Mouse (Mus musculus) brain, adult 2 months (tissue): ENCODE data around the gene Kifap3.

ENCODE experiments used
- DNase-seq: peaks from one replicate; pipeline ENCODE4 v3.0.0; 2011; ENCODE audit warnings: low read depth, low spot score

Kifap3 gene

DNA sequence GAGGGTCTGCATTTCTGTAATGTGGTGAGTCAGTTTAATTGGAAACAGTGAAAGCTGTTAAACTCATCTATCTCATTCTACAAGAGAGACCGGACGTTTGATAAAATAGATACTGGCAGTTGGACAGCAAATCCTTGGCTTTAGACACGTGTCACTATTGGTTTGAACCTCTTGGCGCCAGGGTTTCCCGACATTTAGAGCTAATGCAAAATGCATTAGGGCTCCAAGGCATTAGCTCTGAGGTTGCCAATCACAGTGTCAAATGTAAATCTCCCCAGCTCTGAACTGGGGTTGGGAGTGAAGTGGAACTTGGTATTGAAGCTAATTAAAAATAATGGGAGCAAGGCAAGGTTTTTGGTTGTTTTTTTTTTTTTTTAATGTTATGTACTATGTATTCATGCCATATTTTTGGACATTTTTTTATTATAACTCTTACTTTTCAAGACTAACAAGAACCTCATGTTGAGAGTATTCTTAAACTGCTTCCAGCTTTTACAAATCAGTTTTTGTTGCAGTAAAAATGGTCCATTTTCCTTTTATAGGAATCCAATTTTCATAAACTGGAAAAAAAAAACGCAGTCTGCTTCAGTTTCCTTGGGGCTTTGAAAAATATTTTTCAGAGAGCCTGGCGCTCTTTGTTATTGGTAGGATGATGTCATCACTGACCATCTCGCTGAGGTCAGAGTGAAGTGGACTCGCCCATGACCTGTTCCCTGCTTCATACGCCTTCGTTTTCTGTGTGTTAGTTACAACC lies 114.6 kb downstream of the Kifap3 start:
- DNase-seq, result no peak

DNA sequence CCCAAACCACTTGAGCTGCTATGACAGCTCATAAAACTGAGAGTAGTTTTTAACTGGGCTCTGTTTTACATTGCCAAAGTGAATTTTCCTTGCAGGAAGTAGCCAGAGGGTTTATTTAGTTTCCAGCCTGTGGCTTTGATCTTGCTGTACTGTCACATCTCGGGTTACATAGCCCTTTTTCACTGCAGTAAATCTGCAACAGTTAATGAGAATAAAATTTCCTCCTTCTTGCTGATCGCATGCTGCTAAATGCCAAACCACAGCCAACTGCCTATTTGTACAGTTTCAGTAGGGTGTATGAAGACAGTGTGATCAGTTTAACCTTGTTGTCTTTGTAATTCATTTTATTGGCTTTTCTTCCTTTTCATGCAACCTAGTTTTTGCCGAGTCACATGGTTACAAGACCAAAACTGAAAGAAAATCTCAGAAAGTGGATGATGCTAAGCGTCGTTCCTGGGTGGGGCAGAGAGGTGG lies 118.9 kb downstream of the Kifap3 start:
- DNase-seq, result no peak

DNA sequence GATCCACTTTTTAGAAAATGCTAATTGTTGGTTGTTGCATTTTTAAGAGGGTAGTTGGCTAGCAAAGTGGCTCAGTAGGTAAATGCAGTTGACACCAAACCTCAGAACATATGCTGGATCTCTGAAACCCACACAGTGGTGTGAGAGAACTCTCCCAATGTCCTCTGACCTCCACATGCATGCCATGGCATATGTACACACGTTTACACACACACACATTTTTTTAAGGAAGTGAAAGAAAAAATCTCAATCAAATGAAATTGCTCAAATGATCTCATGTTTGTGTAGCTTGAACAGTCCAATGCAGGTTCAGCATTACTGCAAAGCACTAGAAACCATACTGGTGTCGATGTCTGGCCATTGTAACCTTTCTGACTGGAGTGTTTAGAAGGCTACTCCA lies 120.2 kb downstream of the Kifap3 start:
- DNase-seq, result no peak

DNA sequence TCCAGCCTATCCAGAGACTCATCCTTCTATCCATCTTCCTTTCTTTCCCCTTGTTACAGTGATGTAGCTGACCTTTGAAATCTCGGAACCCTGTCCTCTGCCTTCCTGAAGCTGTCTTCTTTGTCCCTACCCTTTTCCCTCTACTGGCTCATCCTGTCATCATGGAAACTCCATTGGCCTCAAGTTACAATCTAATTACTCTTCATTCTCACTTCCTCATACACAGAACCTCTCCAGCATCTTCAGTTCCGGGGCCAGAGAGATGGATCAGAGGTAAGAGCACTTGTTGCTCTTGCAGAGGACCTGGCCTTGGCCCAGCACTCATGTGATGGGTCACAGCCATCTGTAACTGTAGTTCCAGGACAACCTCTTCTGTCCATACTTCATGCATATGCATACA lies 120.8 kb downstream of the Kifap3 start:
- DNase-seq, result no peak

- DNase-seq, result no peak
These were observed 124.0 kb downstream of the Kifap3 start for GRCm38 (mm10) chr1:163903411-163903810.

DNA sequence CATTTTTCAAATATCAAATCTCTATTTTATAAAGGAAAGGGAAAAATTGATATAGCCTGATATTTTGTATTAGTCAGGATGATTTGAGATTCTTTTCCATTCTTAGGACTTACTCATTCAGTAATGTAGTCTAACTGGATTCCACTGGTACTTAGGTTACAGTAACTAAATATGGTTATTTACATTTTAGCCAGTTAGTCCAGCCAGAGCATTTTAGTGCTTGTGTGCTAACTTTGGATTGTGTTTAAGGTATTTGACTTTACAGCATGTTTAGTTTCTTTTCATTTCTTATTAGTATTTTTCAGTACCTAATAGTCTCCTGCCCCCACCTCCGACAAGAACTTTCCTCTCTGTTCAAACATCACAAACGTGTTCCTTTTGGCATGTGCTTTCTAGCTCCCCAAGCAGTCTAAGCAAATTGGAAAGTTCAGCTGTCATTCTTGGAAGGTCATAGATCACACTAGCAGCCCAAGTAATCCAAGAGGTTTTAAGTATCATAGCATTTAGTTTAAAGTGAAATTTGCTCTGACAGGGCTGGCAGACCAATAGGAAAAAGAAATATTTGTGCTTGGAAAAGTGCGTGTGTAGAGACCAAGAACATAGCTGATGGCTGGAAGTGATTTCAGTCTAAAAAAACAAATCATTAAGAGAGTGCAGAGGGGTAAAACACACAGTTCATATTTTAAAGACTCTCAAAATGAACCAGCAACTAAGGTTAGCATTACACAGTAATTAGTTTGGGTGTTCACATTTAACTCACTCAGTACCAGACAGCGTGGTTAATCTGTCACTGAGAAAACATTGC lies 127.8 kb downstream of the Kifap3 start:
- DNase-seq, result no peak

- DNase-seq, result no peak
These were observed 129.0 kb downstream of the Kifap3 start for GRCm38 (mm10) chr1:163908389-163908788.

DNA sequence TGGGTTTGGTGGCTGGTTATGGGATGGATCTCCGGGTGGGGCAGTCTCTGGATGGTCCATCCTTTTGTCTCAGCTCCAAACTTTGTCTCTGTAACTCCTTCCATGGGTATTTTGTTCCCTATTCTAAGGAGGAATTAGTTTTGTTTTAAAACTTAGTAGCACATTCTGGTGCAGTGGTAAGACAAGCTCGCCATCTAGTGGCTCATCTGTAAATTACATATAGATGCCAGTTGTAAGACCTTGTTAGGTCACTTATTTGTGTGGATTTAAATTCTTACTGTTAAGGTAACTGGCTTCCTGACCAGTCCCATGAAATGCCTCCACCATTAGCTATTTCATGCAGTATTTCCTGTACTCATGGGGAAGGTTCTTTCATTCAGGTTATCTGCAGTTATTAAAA lies 131.0 kb downstream of the Kifap3 start:
- DNase-seq, result peak; percentile 83

- DNase-seq, result no peak
These were observed 131.4 kb downstream of the Kifap3 start for GRCm38 (mm10) chr1:163910785-163911184.

- DNase-seq, result no peak
These were observed 132.6 kb downstream of the Kifap3 start for GRCm38 (mm10) chr1:163911981-163912380.

- DNase-seq, result no peak
These were observed 138.2 kb downstream of the Kifap3 start for GRCm38 (mm10) chr1:163917349-163918160.

DNA sequence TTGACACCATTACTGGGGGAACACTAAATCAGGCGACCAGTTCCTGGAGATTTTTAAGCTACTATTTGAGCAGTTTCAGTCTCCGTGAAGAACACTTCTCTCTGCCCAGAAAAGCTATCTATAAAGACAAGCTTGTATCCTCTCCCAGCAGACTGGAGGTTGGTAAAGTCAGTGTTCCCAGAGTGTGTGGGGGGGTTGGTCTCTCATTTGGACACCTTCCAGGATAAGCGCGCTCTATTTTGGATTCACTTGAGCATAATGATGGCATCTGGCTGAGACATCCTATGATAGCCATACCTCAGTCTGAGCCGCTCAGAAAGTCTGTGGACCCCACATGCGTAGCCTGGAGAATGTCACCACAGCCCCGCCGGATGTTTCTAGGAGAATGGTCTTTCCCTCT lies 144.7 kb downstream of the Kifap3 start:
- peak; percentile 57 for DNase-seq

DNA sequence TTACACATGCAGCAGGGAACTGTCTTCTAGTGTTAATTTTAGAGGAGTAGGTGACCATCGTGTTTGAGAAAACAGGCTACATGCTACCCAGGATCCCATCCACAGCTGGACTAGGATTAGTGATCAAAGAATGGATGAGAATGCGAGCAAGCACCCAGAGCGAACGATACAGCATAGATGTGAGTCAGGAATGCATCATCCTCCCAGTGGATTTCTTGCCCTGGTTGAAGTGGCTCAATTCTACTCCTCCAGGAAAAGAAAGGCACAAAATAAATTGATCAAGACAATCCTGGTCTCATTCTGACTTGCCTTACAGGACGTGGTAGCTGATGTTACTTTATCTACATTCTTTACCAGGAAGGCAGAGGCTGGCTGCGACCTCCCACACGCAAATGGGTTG lies 149.5 kb downstream of the Kifap3 start, which contains the start of gene Scyl3:
Gene Scyl3, plus strand, starts transcription at position 255 of the 400 bp plus-strand sequence.
- peak; percentile 27 for DNase-seq

GRCm38 (mm10) chr1:163929636-163930457 lies 150.5 kb downstream of the Kifap3 start:
- DNase-seq, result peak; percentile 97

DNA sequence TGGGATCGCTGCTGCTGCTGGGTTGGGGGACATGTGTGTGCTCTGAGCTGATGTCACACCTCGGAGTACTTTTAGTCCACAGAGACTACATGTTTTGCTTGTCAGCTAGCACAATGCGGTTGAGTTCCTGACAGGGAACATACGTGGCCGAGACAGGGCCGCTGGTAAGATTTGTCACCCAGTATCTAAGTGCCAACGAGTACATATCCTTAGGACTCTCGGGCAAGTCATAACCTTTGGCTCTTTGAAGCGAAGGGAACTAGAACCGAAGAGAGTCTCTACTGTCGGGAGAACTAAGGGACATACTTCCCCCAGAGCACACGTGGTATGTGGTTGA lies 151.0 kb downstream of the Kifap3 start:
- peak; percentile 28 for DNase-seq

GRCm38 (mm10) chr1:163931801-163932200 lies 152.4 kb downstream of the Kifap3 start:
- DNase-seq, result no peak

DNA sequence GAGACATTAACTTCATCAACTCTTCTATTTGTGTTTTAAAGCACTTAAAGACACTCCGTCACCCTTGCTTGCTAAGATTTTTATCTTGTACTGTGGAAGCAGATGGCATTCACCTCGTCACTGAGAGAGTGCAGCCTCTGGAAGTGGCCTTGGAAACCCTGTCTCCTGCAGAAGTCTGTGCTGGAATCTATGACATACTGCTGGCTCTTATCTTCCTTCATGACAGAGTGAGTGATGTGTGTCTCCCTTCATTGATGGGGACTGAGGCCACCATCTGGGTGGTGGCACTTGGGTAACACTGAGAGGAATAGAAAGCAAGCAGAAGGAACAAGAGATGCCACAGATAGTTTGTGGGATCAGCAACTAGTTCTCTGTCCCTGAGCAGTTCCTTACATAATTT lies 155.2 kb downstream of the Kifap3 start:
- no peak for DNase-seq

GRCm38 (mm10) chr1:163942056-163942455 lies 162.7 kb downstream of the Kifap3 start:
- no peak for DNase-seq

DNA sequence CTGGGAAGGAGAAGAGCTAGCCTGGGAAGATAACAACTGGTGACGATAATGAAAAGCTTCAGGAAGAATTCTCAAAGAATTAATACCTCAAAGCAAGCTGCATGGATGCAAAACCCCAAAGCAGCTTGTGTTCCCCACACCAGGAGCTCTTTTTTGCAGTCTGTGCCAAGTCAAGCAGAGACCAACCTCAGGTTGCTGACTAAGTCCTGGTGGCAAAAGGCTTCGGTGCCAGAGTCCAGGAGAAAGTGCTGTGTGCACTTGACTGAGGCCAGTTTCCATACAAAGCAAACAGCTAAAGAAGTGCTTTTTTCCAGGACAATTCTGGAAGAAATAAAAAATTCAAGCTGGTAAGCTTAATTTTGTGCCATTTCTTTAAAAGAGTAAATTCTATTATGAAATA lies 174.0 kb downstream of the Kifap3 start:
- no peak for DNase-seq

DNA sequence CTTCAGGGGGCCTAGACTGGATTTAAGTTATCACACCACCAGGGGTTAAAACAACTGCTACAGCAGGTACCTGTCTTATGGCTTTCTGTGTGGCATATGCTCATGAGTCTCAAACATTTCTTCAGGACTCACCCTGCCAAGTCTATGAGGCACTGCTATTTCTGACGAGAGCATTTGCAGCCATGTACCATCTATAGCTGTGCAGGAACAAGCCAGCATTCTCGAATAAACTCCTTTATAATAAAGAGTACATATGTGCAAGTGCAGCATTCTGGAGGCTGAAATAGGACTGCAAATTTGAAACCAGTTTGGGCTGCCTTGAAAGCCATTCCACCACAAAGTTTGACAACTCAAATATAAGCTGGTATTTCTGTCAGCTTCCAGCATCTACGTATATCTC lies 178.7 kb downstream of the Kifap3 start:
- DNase-seq, result peak; percentile 60

DNA sequence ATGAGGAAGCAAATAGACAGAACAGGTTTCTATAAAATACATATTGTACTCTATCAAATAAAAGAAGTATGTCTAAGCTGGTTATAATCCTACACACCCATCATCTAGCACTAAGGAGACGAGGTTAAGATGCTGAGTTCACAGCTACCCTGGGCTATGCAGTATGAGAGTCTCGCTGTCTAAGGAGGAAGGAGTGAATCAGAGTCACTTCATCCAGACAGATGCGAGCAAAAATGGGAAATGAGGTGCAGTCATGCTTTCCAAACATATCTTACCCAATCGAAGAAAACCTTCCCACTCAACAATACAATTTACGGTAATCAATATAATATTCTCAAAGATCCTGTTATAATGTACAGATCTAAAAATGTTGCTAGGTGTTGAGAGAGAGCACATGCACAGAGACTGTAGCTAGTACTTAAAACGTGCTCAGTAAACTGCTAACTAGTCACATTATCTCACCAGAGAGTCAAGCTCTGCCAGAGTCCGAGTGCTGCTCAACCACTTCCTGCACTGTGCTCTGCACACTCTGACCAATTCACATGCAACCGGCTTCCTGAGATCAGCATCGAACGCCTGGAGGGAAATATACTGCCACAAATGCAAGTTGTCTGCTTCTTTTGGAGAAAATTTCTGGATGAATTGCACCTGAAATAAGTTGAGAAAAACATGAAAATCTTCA lies 184.8 kb downstream of the Kifap3 start:
- DNase-seq, result no peak
